Mouse (Mus musculus) thymus, postnatal 25 days (tissue): Measurements from ENCODE around the gene Abcc4.

Source experiments
- DNase-seq: peaks from one replicate; pipeline ENCODE4 v3.0.0; 2022

Gene Abcc4

GRCm38 (mm10) chr14:118710945-118711344, 4.9 kb upstream of the Abcc4 start:
- DNase-seq = no peak

- DNase-seq = peak; percentile 46
Observed at GRCm38 (mm10) chr14:118709736-118710135, 3.7 kb upstream of the Abcc4 start.

GRCm38 (mm10) chr14:118708126-118708525, 2.1 kb upstream of the Abcc4 start:
- no peak for DNase-seq

GRCm38 (mm10) chr14:118706962-118707361, 943 bp upstream of the Abcc4 start:
- DNase-seq = no peak

- DNase-seq = no peak
Observed at GRCm38 (mm10) chr14:118705465-118705807, 583 bp downstream of the Abcc4 start.

- no peak for DNase-seq
Observed at GRCm38 (mm10) chr14:118703363-118703762, 2.7 kb downstream of the Abcc4 start.

- peak; percentile 45 for DNase-seq
Observed at GRCm38 (mm10) chr14:118701991-118702608, 3.9 kb downstream of the Abcc4 start.

GRCm38 (mm10) chr14:118700576-118700975, 5.4 kb downstream of the Abcc4 start:
- no peak for DNase-seq

- DNase-seq = no peak
Observed at GRCm38 (mm10) chr14:118699963-118700362, 6.1 kb downstream of the Abcc4 start.

GRCm38 (mm10) chr14:118699508-118699907, 6.5 kb downstream of the Abcc4 start:
- no peak for DNase-seq

GRCm38 (mm10) chr14:118696556-118697289, 9.3 kb downstream of the Abcc4 start:
- no peak for DNase-seq

GRCm38 (mm10) chr14:118695866-118696265, 10.2 kb downstream of the Abcc4 start:
- no peak for DNase-seq

- DNase-seq = no peak
Observed at GRCm38 (mm10) chr14:118694321-118694720, 11.7 kb downstream of the Abcc4 start.

GRCm38 (mm10) chr14:118691910-118692309, 14.1 kb downstream of the Abcc4 start:
- DNase-seq = no peak

- DNase-seq = no peak
Observed at GRCm38 (mm10) chr14:118691404-118691803, 14.6 kb downstream of the Abcc4 start.

GRCm38 (mm10) chr14:118690921-118691320, 15.1 kb downstream of the Abcc4 start:
- DNase-seq = peak; percentile 15

- no peak for DNase-seq
Observed at GRCm38 (mm10) chr14:118690336-118690735, 15.7 kb downstream of the Abcc4 start.

GRCm38 (mm10) chr14:118688643-118689042, 17.4 kb downstream of the Abcc4 start:
- no peak for DNase-seq

GRCm38 (mm10) chr14:118686861-118687260, 19.2 kb downstream of the Abcc4 start:
- no peak for DNase-seq

- no peak for DNase-seq
Observed at GRCm38 (mm10) chr14:118685572-118685971, 20.4 kb downstream of the Abcc4 start.

GRCm38 (mm10) chr14:118682339-118683034, 23.5 kb downstream of the Abcc4 start:
- peak; percentile 11 for DNase-seq

- no peak for DNase-seq
Observed at GRCm38 (mm10) chr14:118681087-118681486, 24.9 kb downstream of the Abcc4 start.

GRCm38 (mm10) chr14:118678279-118678985, 27.6 kb downstream of the Abcc4 start:
- no peak for DNase-seq
